Comparison of ENCODE assay signal across 33 mouse cellular contexts in genomic region chr19:47834614-47835013, GRCm38 (mm10). TPM values are rescaled to one million over a fixed set of nuclear protein-coding genes. Genes with fewer than 3 reads are reported as not detected.
DNase-seq lines count a peak whose midpoint lies in the region; ATAC-seq and TF ChIP-seq lines count a peak whose summit lies in the region.
"Had no signal": no experiment of that assay in that cellular context is flagged by ENCODE, and none has a peak within 500 bp of the region (broad histone marks: within the 10 kb centered on the region; RNA-seq: fewer than 3 reads in every experiment).

No protein-coding gene starts in this region.

- TF ChIP-seq EP300 in stomach, postnatal 0 days (optimal IDR thresholded peaks at IDR 0.05) = no peak

- no peak for TF ChIP-seq CTCF in Patski (IDR thresholded peaks at IDR 0.05)
- TF ChIP-seq CTCF in stomach, postnatal 0 days (IDR thresholded peaks at IDR 0.05; ENCODE audit: low read depth) = no peak

- intact Hi-C loops in left cerebral cortex, postnatal 36 days (cut with DNase I) = no loop called here

- H3K9ac ChIP-seq in stomach, postnatal 0 days (ENCODE audit: low read length) = no peak overlapping the region
- H3K9ac ChIP-seq: embryonic facial prominence, embryonic 13.5 days; limb, embryonic 13.5 days; liver, embryonic 13.5 days; lung, embryonic 14.5 days; midbrain, embryonic 12.5 days; neural tube, embryonic 13.5 days had no signal

- no peaks in the 10 kb centered on the region for H3K9me3 ChIP-seq in stomach, postnatal 0 days (ENCODE audit: control insufficient read depth, low read length)
- H3K9me3 ChIP-seq: embryonic facial prominence, embryonic 13.5 days; hindbrain, embryonic 10.5 days; limb, embryonic 13.5 days; liver, embryonic 13.5 days; midbrain, embryonic 12.5 days; neural tube, embryonic 13.5 days had no signal

- no peaks in the 10 kb centered on the region for H3K4me1 ChIP-seq in stomach, postnatal 0 days (replicated peaks; ENCODE audit: control insufficient read depth, insufficient read depth)

- peak; percentile 60 to 75 for DNase-seq in lung, adult 18-20 months
- DNase-seq in lung, postnatal 10 days = no peak
- peak; percentile 25 to 61 for DNase-seq in urinary bladder, adult 18-20 months (ENCODE audit: low spot score in 2 of 2)
- no peak for DNase-seq in urinary bladder, postnatal 10 days (ENCODE audit: low spot score)
- no peak for DNase-seq in Patski (ENCODE audit: low read depth, low spot score)
- DNase-seq in stomach, postnatal 0 days (ENCODE audit: low spot score) = peak; percentile 77
- no peak for DNase-seq in frontal cortex, postnatal 10 days (ENCODE audit: low spot score in 2 of 2)
- DNase-seq in left cerebral cortex, postnatal 36 days (ENCODE audit: low spot score in 2 of 2) = no peak
- DNase-seq: adrenal gland, postnatal 14 days; B cell, adult 2 months; cerebellum, adult 11 months; cerebellum, adult 9-11 months; embryo, embryonic 11 days; gastrocnemius, postnatal 10 days; heart, postnatal 14 days; kidney, adult 2 months; kidney, postnatal 36 days; liver, embryonic 13.5 days; lung, embryonic 14.5 days; thymus, adult 2 months; thymus, postnatal 36 days had no signal

- H3K27ac ChIP-seq in stomach, postnatal 0 days (replicated peaks) = peak overlapping the region; percentile 83
- H3K27ac ChIP-seq: embryonic facial prominence, embryonic 13.5 days; hindbrain, embryonic 10.5 days; layer of hippocampus, adult 2 months; left cerebral cortex, adult 2 months; limb, embryonic 13.5 days; liver, embryonic 13.5 days; midbrain, embryonic 12.5 days; neural tube, embryonic 13.5 days had no signal

- H3K36me3 ChIP-seq in stomach, postnatal 0 days (ENCODE audit: control insufficient read depth, insufficient read depth, low read length) = no peaks in the 10 kb centered on the region
- H3K36me3 ChIP-seq: embryonic facial prominence, embryonic 13.5 days; hindbrain, embryonic 10.5 days; limb, embryonic 13.5 days; liver, embryonic 13.5 days; midbrain, embryonic 12.5 days; neural tube, embryonic 13.5 days had no signal

- no peak overlapping the region for H3K4me2 ChIP-seq in stomach, postnatal 0 days (replicated peaks; ENCODE audit: low read depth)
- H3K4me2 ChIP-seq: embryonic facial prominence, embryonic 13.5 days; limb, embryonic 13.5 days; liver, embryonic 13.5 days; lung, embryonic 14.5 days; midbrain, embryonic 12.5 days; neural tube, embryonic 13.5 days had no signal

- POLR2A ChIA-PET in Patski (lab: Charles Lee) = interaction anchor here (0.9 kb wide), 1 partner anchor 9 kb away, joined by 3 read pairs; no protein-coding TSS in a partner anchor

- no peak overlapping the region for H3K4me3 ChIP-seq in stomach, postnatal 0 days (ENCODE audit: low read depth, low read length)
- H3K4me3 ChIP-seq: embryonic facial prominence, embryonic 13.5 days; erythroblast, embryonic 14.5 days; hindbrain, embryonic 10.5 days; layer of hippocampus, adult 2 months; left cerebral cortex, adult 2 months; limb, embryonic 13.5 days; liver, embryonic 13.5 days; midbrain, embryonic 12.5 days; neural tube, embryonic 13.5 days had no signal

- in situ Hi-C loops in Patski (cut with MboI; ENCODE audit: low pct_unique_long_range_greater_than_20kb) = no loop called here

- CTCF ChIA-PET in Patski (lab: Charles Lee) = interaction anchor here (1.2 to 1.7 kb wide), 3 partner anchors 9 to 175 kb away, joined by 3 to 7 read pairs (median 4); no protein-coding TSS in a partner anchor

- WGBS in stomach, postnatal 0 days = 56% methylated on average over 5 of the region's 5 CpGs

- H3K27me3 ChIP-seq in Patski = peaks cover 31% of the 10 kb centered on the region
- H3K27me3 ChIP-seq in stomach, postnatal 0 days (ENCODE audit: control insufficient read depth, insufficient read depth, low read length) = no peaks in the 10 kb centered on the region

- peak; percentile 16 for ATAC-seq in Patski
- peak; percentile 79 for ATAC-seq in stomach, postnatal 0 days (ENCODE audit: low FRiP score, low TSS enrichment)
- ATAC-seq: forebrain, embryonic 16.5 days; hindbrain, embryonic 16.5 days had no signal

RNA-seq across cellular contexts. Expression of gene Gsto1, which starts 20.2 kb away (rescaled TPM):
- polyA plus RNA-seq in Patski (2021) = 86.5 TPM
- polyA plus RNA-seq in stomach, postnatal 0 days (2015; fragmentation: Nextera tagmentation; extraction: Ambion mirVana) = 3,153 and 3,669 TPM in 2 replicates
- total RNA-seq in left cerebral cortex, postnatal 36 days (2021) = 10 to 100 TPM; 46.6 to 50.3 TPM

RNA-seq across cellular contexts. Expression of gene Gsto2, which starts 30.7 kb away (rescaled TPM):
- 2.0 TPM for polyA plus RNA-seq in Patski (2021)
- polyA plus RNA-seq in stomach, postnatal 0 days (2015; fragmentation: Nextera tagmentation; extraction: Ambion mirVana) = 3.5 and 4.2 TPM in 2 replicates
- total RNA-seq in left cerebral cortex, postnatal 36 days (2021) = 1 to 10 TPM; 2.2 to 2.7 TPM
- total RNA-seq: megakaryocyte, adult 5-6 weeks had no signal
- polyA plus RNA-seq: erythroblast, embryonic 14.5 days; small intestine, adult 2 months had no signal

Comparison
In these comparisons a context has a peak if more than half of its experiments do, and no peak if none do; other contexts are left out.
1. DNase-seq: peak in lung, adult 18-20 months (2 of 2), urinary bladder, adult 18-20 months (2 of 2) and stomach, postnatal 0 days (single experiment); none in lung, postnatal 10 days (single experiment), urinary bladder, postnatal 10 days (single experiment), Patski (single experiment), frontal cortex, postnatal 10 days (0 of 2) and left cerebral cortex, postnatal 36 days (0 of 2).
2. RNA of gene Gsto1, which starts 20.2 kb away (polyA plus RNA-seq): 3,153 to 3,669 TPM in stomach, postnatal 0 days; 86.5 TPM in Patski (single experiment); every median in the first group is over 10 times any median in the second.